Mouse (Mus musculus) hindbrain, embryonic 16.5 days (tissue): ENCODE results near the gene Sspn. TPM values are rescaled to one million over a fixed set of nuclear protein-coding genes. Genes with fewer than 3 reads are reported as not detected.

ENCODE experiments used
- ATAC-seq: fragments of 200-750 bp; cut with Nextera tagmentation; 2 replicates; pipeline ENCODE4 v1.8.0; 2017; ENCODE audit warnings: moderate TSS enrichment, moderate library complexity
- H3K27ac ChIP-seq: fragments of 300-500 bp; sonication (generic); 2 replicates; pipeline ENCODE4 v1.5.1; 2014; ENCODE audit warnings: low read depth, mild to moderate bottlenecking, control low read depth, low read length, moderate library complexity
- H3K27me3 ChIP-seq: fragments of 300-500 bp; sonication (generic); replicated peaks from 2 replicates; pipeline ENCODE4 v1.6.1; 2014; ENCODE audit warnings: low read length; ENCODE audit not compliant: control insufficient read depth, insufficient read depth
- H3K36me3 ChIP-seq: fragments of 300-500 bp; sonication (generic); 2 replicates; pipeline ENCODE4 v1.6.1; 2014; ENCODE audit warnings: mild to moderate bottlenecking, low read length, moderate library complexity, mixed read lengths; ENCODE audit not compliant: control insufficient read depth, insufficient read depth
- H3K4me1 ChIP-seq: fragments of 300-500 bp; sonication (generic); 2 replicates; pipeline ENCODE4 v1.6.1; 2014; ENCODE audit warnings: low read depth, low read length; ENCODE audit not compliant: control insufficient read depth, insufficient read depth
- H3K4me2 ChIP-seq: fragments of 300-500 bp; sonication (generic); 2 replicates; pipeline ENCODE4 v1.6.1; 2014; ENCODE audit warnings: mild to moderate bottlenecking, low read length, control low read depth, moderate library complexity
- H3K4me3 ChIP-seq: fragments of 300-500 bp; sonication (generic); 2 replicates; pipeline ENCODE4 v1.5.1; 2014; ENCODE audit warnings: mild to moderate bottlenecking, low read length, control low read depth, moderate library complexity
- H3K9ac ChIP-seq: fragments of 300-500 bp; sonication (generic); 2 replicates; pipeline ENCODE4 v1.6.1; 2014; ENCODE audit warnings: low read depth, mild to moderate bottlenecking, control low read depth, low read length, moderate library complexity
- H3K9me3 ChIP-seq: fragments of 300-500 bp; sonication (generic); 2 replicates; pipeline ENCODE4 v1.6.1; 2014; ENCODE audit warnings: mild to moderate bottlenecking, low read length, moderate library complexity; ENCODE audit not compliant: control insufficient read depth
- WGBS: fragments of 180-500 bp; shearing (Covaris S2); extraction: QIAGEN DNeasy Blood & Tissue Kit; methylation state at CpG from one replicate; pipeline ENCODE4 v1.1.7; 2014; 5-methylcytosine and 5-hydroxymethylcytosine counted together
- polyA plus RNA-seq: library from polyadenylated mRNA; unstranded; fragments of >200 nt; fragmentation: Nextera tagmentation; extraction: Ambion mirVana; gene quantifications from 2 replicates; pipeline ENCODE4 v1.2.1, GENCODE M21; 2015

Sspn gene
- polyA plus RNA-seq, 1 experiment from 2014 or later, result 6.4 TPM

DNA sequence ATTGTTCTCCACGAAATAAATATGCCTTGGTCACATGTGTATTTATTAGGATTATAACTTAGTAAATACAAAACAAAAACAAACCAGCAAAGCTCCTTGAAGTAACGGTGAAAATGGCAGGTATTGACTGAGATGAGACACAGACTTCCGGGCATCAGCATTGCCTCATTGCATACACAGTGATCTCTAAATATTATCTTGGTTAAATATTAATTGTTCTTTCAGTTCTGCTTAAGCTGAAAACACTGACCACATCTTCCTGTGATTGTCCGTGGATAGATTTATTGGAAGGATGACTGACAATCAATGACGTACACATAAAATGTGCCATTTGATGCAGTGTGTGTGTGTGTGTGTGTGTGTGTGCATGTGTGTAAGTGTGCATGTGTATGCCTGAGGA is 13.2 kb upstream of the Sspn start:
- Histone ChIP-seq H3K27ac (no peak overlapping the region), H3K27me3 (no peaks in the 10 kb centered on the region), H3K4me3 (no peak overlapping the region), H3K4me2 (no peak overlapping the region), H3K9ac (no peak overlapping the region), H3K9me3 (no peaks in the 10 kb centered on the region), H3K36me3 (no peaks in the 10 kb centered on the region), H3K4me1 (no peaks in the 10 kb centered on the region)
- 89% methylated on average over 5 of the region's 5 CpGs for whole genome bisulfite sequencing
- ATAC-seq, result no peak

DNA sequence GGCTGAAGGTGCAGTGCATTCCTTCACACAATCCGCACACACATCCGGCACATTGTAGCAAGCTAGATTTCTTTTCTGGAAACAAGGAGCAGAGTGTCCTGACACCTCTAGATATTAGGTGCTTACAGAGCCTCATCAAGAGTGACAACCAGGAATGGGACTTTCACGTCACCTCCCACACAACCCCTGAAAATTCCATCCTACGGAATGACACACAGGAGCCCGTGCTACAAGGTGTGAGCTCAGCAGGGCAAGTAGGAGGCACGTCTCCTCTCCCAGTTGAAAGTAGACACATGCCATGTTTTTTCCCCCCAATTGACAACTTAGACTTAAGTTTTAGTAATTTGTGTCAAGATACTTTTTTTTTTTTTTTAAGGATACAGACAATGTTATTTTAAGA is 7.8 kb upstream of the Sspn start:
- no peak overlapping the region for H3K4me3 ChIP-seq
- no peak for ATAC-seq
- no peak overlapping the region for H3K9ac ChIP-seq
- H3K27ac ChIP-seq, result no peak overlapping the region
- H3K27me3 ChIP-seq, result no peaks in the 10 kb centered on the region
- no peaks in the 10 kb centered on the region for H3K4me1 ChIP-seq
- H3K4me2 ChIP-seq, result no peak overlapping the region
- H3K36me3 ChIP-seq, result no peaks in the 10 kb centered on the region
- H3K9me3 ChIP-seq, result no peaks in the 10 kb centered on the region
- WGBS, result 91% methylated on average over 6 of the region's 6 CpGs

DNA sequence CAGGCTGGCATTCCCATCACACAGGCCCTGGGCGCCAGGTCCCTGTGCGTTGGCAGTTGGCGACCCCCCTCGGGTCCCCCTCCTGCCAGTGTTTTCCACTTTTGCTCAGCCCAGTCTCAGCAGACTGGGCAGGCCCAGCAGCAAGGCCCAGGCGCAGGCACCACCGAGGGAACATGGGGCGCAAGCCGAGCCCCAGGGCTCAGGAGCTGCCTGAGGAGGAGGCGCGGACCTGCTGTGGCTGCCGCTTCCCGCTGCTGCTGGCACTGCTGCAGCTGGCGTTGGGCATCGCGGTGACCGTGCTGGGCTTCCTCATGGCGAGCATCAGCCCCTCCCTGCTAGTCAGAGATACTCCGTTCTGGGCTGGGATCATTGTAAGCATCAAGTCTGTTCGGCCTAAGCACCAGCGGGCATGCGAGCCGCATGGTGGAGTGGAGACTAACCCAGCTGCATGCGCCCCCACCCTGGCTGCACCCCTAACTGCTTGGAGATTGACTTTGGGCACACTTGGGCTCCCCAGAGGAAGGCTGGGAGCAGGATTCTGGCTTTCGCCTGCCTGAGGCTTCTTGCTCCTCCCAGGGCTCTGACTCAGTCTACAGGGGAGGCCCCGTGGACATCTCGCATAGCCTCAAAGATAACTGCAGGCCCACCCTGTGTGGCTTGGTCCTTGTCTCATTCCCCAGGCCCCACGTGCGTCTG is 2.7 kb downstream of the Sspn start:
- peak; percentile 97 for ATAC-seq
- Histone ChIP-seq H3K4me3 (peak overlapping the region; percentile 51), H3K9ac (peak overlapping the region; percentile 81), H3K4me2 (peak overlapping the region; percentile 84), H3K27me3 (no peaks in the 10 kb centered on the region), H3K4me1 (peaks cover 14% of the 10 kb centered on the region), H3K27ac (peak overlapping the region; percentile 91), H3K9me3 (no peaks in the 10 kb centered on the region), H3K36me3 (no peaks in the 10 kb centered on the region)
- WGBS, result 5% methylated on average over 28 of the region's 28 CpGs

DNA sequence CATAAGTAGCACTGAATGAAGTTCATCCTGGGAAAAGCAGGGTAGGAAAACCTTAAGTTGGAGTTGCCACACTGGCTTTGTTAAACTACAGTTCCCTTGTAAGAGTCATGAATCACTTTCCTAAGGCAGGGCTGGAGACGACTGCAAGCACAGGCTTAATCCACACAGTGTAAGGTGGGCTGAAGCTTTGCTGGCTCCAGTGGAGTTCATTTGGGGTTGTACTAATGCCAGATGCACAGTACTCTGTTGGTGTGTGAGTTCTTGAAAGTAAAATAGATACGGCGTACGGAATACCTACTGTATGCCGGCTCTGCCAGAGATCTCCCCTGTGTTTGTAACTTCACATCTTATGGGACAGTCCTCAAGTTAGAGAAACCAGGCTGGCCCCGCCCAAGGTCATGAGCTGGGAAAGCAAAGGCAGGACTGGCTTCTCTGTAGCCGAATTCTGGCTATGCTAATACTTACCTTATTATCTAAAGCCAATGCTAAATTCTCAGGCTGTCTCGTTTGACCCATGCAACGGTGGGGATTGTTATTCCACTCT is 3.3 kb downstream of the Sspn start:
- H3K36me3 ChIP-seq, result no peaks in the 10 kb centered on the region
- H3K27ac ChIP-seq, result peak overlapping the region; percentile 91
- peaks cover 14% of the 10 kb centered on the region for H3K4me1 ChIP-seq
- peak; percentile 24; the same call in 1 of the 2 replicates for ATAC-seq
- WGBS, result 73% methylated on average over 9 of the region's 9 CpGs
- peak overlapping the region; percentile 81 for H3K9ac ChIP-seq
- H3K27me3 ChIP-seq, result no peaks in the 10 kb centered on the region
- H3K4me2 ChIP-seq, result peak overlapping the region; percentile 84
- H3K9me3 ChIP-seq, result no peaks in the 10 kb centered on the region
- peak overlapping the region; percentile 51 for H3K4me3 ChIP-seq

DNA sequence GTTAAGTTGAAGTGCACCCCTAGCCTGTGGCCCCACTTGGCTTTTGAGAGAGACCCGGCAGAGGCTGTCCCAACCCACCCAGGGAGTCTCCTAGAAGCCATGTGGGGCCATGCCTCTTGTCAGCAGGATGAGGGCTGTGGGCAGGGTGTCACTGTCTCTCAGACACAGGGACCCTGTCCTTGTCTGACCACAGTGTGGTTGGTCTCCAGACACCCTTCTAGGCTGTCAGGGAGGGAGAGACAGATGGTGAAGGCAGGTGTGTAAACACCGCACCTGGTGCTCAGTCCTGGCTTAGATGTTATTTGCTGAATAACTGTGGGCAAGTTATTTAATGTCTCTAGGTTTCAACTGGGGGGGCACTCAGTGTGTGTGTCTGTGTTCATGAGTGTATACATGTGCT is 4.5 kb downstream of the Sspn start:
- H3K4me1 ChIP-seq, result peaks cover 14% of the 10 kb centered on the region

DNA sequence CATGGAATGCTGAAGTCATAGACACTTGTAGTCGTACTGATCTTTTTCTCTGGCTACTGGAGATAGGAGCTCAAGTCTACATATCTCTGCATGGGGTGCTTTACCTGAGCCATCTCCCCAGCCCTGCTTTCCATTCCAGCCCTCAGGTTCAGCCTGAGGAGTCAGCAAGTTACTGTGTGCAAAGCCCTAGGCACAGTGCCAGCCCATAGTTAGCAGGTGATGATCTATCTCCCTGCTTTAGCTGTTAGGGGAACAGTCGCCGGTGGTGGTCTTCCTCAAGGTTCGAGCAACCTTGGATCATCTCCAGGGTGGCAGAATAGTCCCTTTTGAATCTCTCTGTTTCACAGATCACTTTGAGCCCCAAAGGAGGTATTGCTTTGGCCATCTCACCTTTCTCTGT is 5.1 kb downstream of the Sspn start:
- peaks cover 14% of the 10 kb centered on the region for H3K4me1 ChIP-seq
- H3K27ac ChIP-seq, result no peak overlapping the region
- H3K9ac ChIP-seq, result no peak overlapping the region
- H3K36me3 ChIP-seq, result no peaks in the 10 kb centered on the region
- H3K27me3 ChIP-seq, result no peaks in the 10 kb centered on the region
- H3K4me3 ChIP-seq, result no peak overlapping the region
- no peak overlapping the region for H3K4me2 ChIP-seq
- no peak for ATAC-seq
- 87% methylated on average over 4 of the region's 4 CpGs for WGBS
- H3K9me3 ChIP-seq, result no peaks in the 10 kb centered on the region

More for the DNA sequence above, 4.5 kb downstream of the Sspn start:
- no peak overlapping the region for H3K27ac ChIP-seq
- WGBS, result 62% methylated on average over 2 of the region's 2 CpGs
- no peaks in the 10 kb centered on the region for H3K9me3 ChIP-seq
- no peaks in the 10 kb centered on the region for H3K36me3 ChIP-seq
- ATAC-seq, result no peak
- H3K4me2 ChIP-seq, result no peak overlapping the region
- H3K27me3 ChIP-seq, result no peaks in the 10 kb centered on the region
- H3K4me3 ChIP-seq, result no peak overlapping the region
- no peak overlapping the region for H3K9ac ChIP-seq

DNA sequence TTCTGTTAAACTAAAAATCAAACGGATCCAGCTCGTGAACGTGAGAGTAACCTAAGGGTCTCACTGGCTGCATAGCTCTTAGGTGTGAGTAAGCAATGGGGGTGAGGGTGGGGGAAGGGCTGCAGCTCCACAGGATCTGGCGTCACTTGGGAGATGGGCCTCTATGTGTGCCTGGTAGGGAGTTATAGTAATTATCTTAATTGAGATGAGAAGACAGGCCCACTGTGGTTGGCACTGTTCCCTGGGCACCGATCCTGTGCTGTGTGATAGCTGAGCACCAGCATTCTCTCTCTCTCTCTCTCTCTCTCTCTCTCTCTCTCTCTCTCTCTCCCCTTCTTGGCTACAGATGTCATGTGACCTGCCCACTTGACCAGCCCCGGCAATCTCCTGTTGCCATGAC is 9.4 kb downstream of the Sspn start:
- no peak for ATAC-seq
- no peaks in the 10 kb centered on the region for H3K36me3 ChIP-seq
- no peak overlapping the region for H3K9ac ChIP-seq
- no peaks in the 10 kb centered on the region for H3K4me1 ChIP-seq
- no peak overlapping the region for H3K27ac ChIP-seq
- H3K9me3 ChIP-seq, result no peaks in the 10 kb centered on the region
- no peak overlapping the region for H3K4me2 ChIP-seq
- no peak overlapping the region for H3K4me3 ChIP-seq
- WGBS, result 71% methylated on average over 6 of the region's 6 CpGs
- no peaks in the 10 kb centered on the region for H3K27me3 ChIP-seq

DNA sequence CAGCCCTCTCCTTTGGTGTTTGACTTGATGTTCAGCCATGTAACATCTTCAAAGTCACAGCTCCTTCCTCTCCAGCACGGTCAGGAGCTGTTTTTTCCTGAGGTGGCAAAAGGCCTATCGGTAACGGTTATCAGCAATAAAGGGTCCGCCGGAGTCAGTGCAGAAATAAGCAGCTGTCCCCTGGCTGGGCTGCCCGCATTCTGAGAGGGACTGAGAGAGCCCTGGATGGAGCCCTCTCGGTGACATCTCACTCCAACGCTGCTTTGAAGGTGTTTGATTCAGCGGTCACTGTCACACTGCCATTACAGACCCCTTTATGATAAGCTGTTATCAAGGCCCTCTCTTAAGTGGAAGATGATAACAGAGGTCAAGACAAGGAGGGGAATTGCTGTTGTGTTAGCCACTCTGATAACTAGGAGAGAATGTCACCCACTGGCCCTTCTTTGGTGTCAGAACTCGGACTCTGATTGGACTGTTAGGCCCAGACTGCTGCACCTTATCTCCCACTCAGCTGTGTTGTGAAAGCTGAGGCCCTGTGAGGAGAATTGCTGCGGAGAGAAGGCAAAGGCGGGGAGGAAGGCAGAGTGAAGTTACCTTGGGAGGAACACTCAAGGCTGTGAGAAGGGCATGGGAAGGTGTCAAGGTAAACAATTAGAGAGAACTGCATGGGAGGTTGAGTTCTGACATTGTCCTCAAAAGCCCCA is 11.0 kb downstream of the Sspn start:
- no peak overlapping the region for H3K4me2 ChIP-seq
- 86% methylated on average over 12 of the region's 12 CpGs for WGBS
- H3K4me3 ChIP-seq, result no peak overlapping the region
- no peaks in the 10 kb centered on the region; the same call in 1 of the 2 replicates for H3K4me1 ChIP-seq
- H3K27me3 ChIP-seq, result no peaks in the 10 kb centered on the region
- no peak overlapping the region for H3K9ac ChIP-seq
- H3K9me3 ChIP-seq, result no peaks in the 10 kb centered on the region
- no peaks in the 10 kb centered on the region for H3K36me3 ChIP-seq
- H3K27ac ChIP-seq, result no peak overlapping the region
- no peak for ATAC-seq

DNA sequence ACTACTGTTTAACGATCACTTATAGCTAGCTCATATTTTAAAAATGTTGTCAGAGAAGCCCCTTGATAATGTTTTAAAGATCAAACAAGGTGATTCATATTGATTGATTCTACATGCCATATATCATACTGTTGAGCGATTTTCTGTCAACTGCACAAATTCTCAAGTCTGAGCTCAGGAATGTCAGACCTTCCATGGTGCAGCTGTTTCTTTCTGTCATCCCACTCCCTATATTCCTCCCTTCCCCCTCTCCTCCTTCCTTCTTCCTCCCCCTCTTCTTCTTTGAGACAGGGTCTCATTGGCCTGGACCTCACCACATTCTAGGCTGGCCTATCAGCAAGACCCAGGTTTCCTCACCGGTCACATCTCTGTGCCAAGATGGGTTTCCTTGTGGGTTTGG is 12.0 kb downstream of the Sspn start:
- Histone ChIP-seq H3K27me3 (no peaks in the 10 kb centered on the region), H3K4me3 (no peak overlapping the region), H3K4me2 (no peak overlapping the region), H3K36me3 (no peaks in the 10 kb centered on the region), H3K9me3 (no peaks in the 10 kb centered on the region), H3K27ac (no peak overlapping the region), H3K4me1 (no peaks in the 10 kb centered on the region; the same call in 1 of the 2 replicates), H3K9ac (no peak overlapping the region)
- no peak for ATAC-seq
- WGBS, result 88% methylated on average over 3 of the region's 3 CpGs
